Comparison of ENCODE assay signal across 19 mouse cellular contexts in genomic region chr13:35447661-35448060, GRCm38 (mm10).
DNase-seq lines count a peak whose midpoint lies in the region; ATAC-seq lines count a peak whose summit lies in the region.
"Had no signal": no experiment of that assay in that cellular context is flagged by ENCODE, and none has a peak within 500 bp of the region (broad histone marks: within the 10 kb centered on the region; RNA-seq: fewer than 3 reads in every experiment).

No protein-coding gene starts in this region.

- DNase-seq in intestine, embryonic 14.5 days (ENCODE audit: low spot score): peak; percentile 42
- DNase-seq in MEL-GATA-1-ER (ENCODE audit: extremely low read depth, low read depth): peak; percentile 8
- no peak for DNase-seq in cerebellum, postnatal 25 days
- DNase-seq in frontal cortex, postnatal 25 days (ENCODE audit: low spot score in 2 of 2): no peak
- DNase-seq: adrenal gland, adult 2 months; adrenal gland, postnatal 10 days; adrenal gland, postnatal 25 days; cerebellum, adult 11 months; cerebellum, adult 18-20 months; cerebellum, adult 8-10 months; cerebellum, adult 9-11 months; cerebellum, postnatal 14 days; forebrain, postnatal 0 days had no signal

- peaks cover 3% of the 10 kb centered on the region; the same call in 1 of the 2 replicates for H3K4me1 ChIP-seq in intestine, embryonic 14.5 days (replicated peaks; ENCODE audit: control insufficient read depth, insufficient read depth, low read length)
- no peaks in the 10 kb centered on the region for H3K4me1 ChIP-seq in intestine, embryonic 15.5 days (replicated peaks)
- H3K4me1 ChIP-seq: embryonic facial prominence, embryonic 10.5 days; embryonic facial prominence, embryonic 12.5 days; forebrain, embryonic 13.5 days; forebrain, embryonic 15.5 days had no signal

- no peak for ATAC-seq in intestine, embryonic 14.5 days (replicated peaks; ENCODE audit: low FRiP score, low TSS enrichment, low read depth)
- ATAC-seq in intestine, embryonic 15.5 days: no peak
- peak; percentile 60 for ATAC-seq in megakaryocyte progenitor cell, adult 5-6 weeks (replicated peaks; ENCODE audit: poor library complexity)
- ATAC-seq: forebrain, embryonic 13.5 days; forebrain, embryonic 15.5 days; forebrain, postnatal 0 days had no signal

- no peak overlapping the region for H3K27ac ChIP-seq in intestine, embryonic 14.5 days (ENCODE audit: low read depth)
- no peak overlapping the region for H3K27ac ChIP-seq in intestine, embryonic 15.5 days
- H3K27ac ChIP-seq: embryonic facial prominence, embryonic 10.5 days; embryonic facial prominence, embryonic 12.5 days; forebrain, embryonic 13.5 days; forebrain, embryonic 15.5 days had no signal

- H3K4me2 ChIP-seq in intestine, embryonic 14.5 days (ENCODE audit: low read length): no peak overlapping the region
- H3K4me2 ChIP-seq in intestine, embryonic 15.5 days (replicated peaks): no peak overlapping the region
- H3K4me2 ChIP-seq: embryonic facial prominence, embryonic 12.5 days; forebrain, embryonic 13.5 days; forebrain, embryonic 15.5 days had no signal

- H3K9ac ChIP-seq in intestine, embryonic 14.5 days (ENCODE audit: low read length): no peak overlapping the region
- no peak overlapping the region for H3K9ac ChIP-seq in intestine, embryonic 15.5 days
- H3K9ac ChIP-seq: embryonic facial prominence, embryonic 12.5 days; forebrain, embryonic 13.5 days; forebrain, embryonic 15.5 days; forebrain, postnatal 0 days had no signal

- no peak overlapping the region for H3K4me3 ChIP-seq in intestine, embryonic 14.5 days (ENCODE audit: low read depth, low read length)
- H3K4me3 ChIP-seq in intestine, embryonic 15.5 days (replicated peaks): no peak overlapping the region
- H3K4me3 ChIP-seq: embryonic facial prominence, embryonic 10.5 days; embryonic facial prominence, embryonic 12.5 days; forebrain, embryonic 13.5 days; forebrain, embryonic 15.5 days had no signal

- H3K36me3 ChIP-seq in intestine, embryonic 14.5 days (ENCODE audit: control insufficient read depth, insufficient read depth, low read length): no peaks in the 10 kb centered on the region
- H3K36me3 ChIP-seq in intestine, embryonic 15.5 days: no peaks in the 10 kb centered on the region
- H3K36me3 ChIP-seq: embryonic facial prominence, embryonic 10.5 days; embryonic facial prominence, embryonic 12.5 days; forebrain, embryonic 15.5 days had no signal

- 84% methylated on average over 3 of the region's 3 CpGs for WGBS in intestine, embryonic 14.5 days
- 82% methylated on average over 3 of the region's 3 CpGs for WGBS in intestine, embryonic 15.5 days

- H3K27me3 ChIP-seq in intestine, embryonic 14.5 days (replicated peaks; ENCODE audit: control insufficient read depth, insufficient read depth, low read length): no peaks in the 10 kb centered on the region
- no peaks in the 10 kb centered on the region for H3K27me3 ChIP-seq in intestine, embryonic 15.5 days (replicated peaks)
- H3K27me3 ChIP-seq: embryonic facial prominence, embryonic 12.5 days; forebrain, embryonic 13.5 days; forebrain, embryonic 15.5 days had no signal

- no peaks in the 10 kb centered on the region for H3K9me3 ChIP-seq in intestine, embryonic 14.5 days (ENCODE audit: control insufficient read depth, low read length)
- no peaks in the 10 kb centered on the region for H3K9me3 ChIP-seq in intestine, embryonic 15.5 days
- H3K9me3 ChIP-seq: embryonic facial prominence, embryonic 10.5 days; embryonic facial prominence, embryonic 12.5 days; forebrain, embryonic 13.5 days; forebrain, embryonic 15.5 days had no signal

Comparison
In these comparisons a context has a peak if more than half of its experiments do, and no peak if none do; other contexts are left out.
1. DNase-seq: peak in intestine, embryonic 14.5 days (single experiment) and MEL-GATA-1-ER (single experiment); none in cerebellum, postnatal 25 days (0 of 2) and frontal cortex, postnatal 25 days (0 of 2).